Mouse (Mus musculus) testis, adult 2 months (tissue): Measurements from ENCODE around the gene Bad. TPM values are rescaled to one million over a fixed set of nuclear protein-coding genes. Genes with fewer than 3 reads are reported as not detected.

Source experiments
- H3K27ac ChIP-seq: fragments of 200-500 bp; 2 replicates; pipeline ENCODE4 v1.5.1; 2012; ENCODE audit warnings: low read depth, low read length; ENCODE audit not compliant: control insufficient read depth, insufficient read depth
- H3K27me3 ChIP-seq: fragments of 200-500 bp; 2 replicates; pipeline ENCODE4 v1.6.1; 2012; ENCODE audit warnings: mild to moderate bottlenecking, low read length, moderate library complexity; ENCODE audit not compliant: control insufficient read depth, insufficient read depth
- H3K36me3 ChIP-seq: fragments of 200-500 bp; 2 replicates; pipeline ENCODE4 v1.6.1; 2012; ENCODE audit warnings: mild to moderate bottlenecking, low read length; ENCODE audit not compliant: control insufficient read depth, insufficient read depth
- H3K4me1 ChIP-seq: fragments of 200-500 bp; 2 replicates; pipeline ENCODE4 v1.6.1; 2012; ENCODE audit warnings: low read length; ENCODE audit not compliant: control insufficient read depth, insufficient read depth
- H3K4me3 ChIP-seq: fragments of 200-500 bp; 2 replicates; pipeline ENCODE4 v1.5.1; 2012; ENCODE audit warnings: low read depth, mild to moderate bottlenecking, low read length, moderate library complexity, mixed read lengths; ENCODE audit not compliant: control insufficient read depth
- CTCF ChIP-seq: fragments of 200-500 bp; IDR thresholded peaks from 2 replicates; pipeline ENCODE4 v1.5.1; 2012; ENCODE audit warnings: low read depth, mild to moderate bottlenecking, inconsistent platforms, low read length, moderate library complexity; ENCODE audit not compliant: control insufficient read depth, insufficient read depth, insufficient replicate concordance
- POLR2A ChIP-seq: fragments of 200-500 bp; IDR thresholded peaks from 2 replicates; pipeline ENCODE4 v1.6.1; 2012; ENCODE audit warnings: low read depth, mild to moderate bottlenecking, inconsistent platforms, low read length, moderate library complexity; ENCODE audit not compliant: control insufficient read depth
- polyA plus RNA-seq: library from polyadenylated mRNA; depleted of rRNA; stranded (reverse); fragments of >200 nt; gene quantifications from 2 replicates; pipeline ENCODE4 v1.2.3, GENCODE M21; 2012

Bad gene
- polyA plus RNA-seq, 1 experiment: 78.8 TPM

DNA sequence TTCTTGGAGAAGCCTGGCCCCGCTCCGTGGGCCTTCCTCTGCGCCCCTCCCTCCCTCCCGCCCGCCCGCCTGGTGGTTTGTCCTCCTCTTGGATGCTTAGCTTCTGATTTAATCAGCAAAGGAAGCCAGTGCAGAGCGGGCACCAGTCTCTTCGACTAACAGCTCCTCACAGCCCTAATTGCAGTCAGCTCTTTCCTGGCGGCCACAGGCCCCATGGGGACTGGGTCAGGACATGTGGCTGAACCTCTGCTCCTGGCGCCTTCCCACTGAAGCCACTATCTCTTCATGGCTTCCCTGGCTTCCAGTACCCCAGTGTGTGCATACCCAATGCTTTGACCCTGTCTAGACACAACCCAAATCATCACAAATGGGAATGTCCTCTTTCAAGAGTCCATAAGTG is 14.8 kb downstream of the Bad start:
- H3K27ac ChIP-seq: no peak overlapping the region
- no peaks in the 10 kb centered on the region; the same call in 1 of the 2 replicates for H3K36me3 ChIP-seq
- no peaks in the 10 kb centered on the region for H3K27me3 ChIP-seq
- H3K4me3 ChIP-seq: no peak overlapping the region
- H3K4me1 ChIP-seq: peaks cover 10% of the 10 kb centered on the region
- TF ChIP-seq POLR2A (no peak), CTCF (no peak)

GRCm38 (mm10) chr19:6968491-6969271 is 27.0 kb downstream of the Bad start:
- Histone ChIP-seq H3K4me3 (peak overlapping the region; percentile 82), H3K27me3 (no peaks in the 10 kb centered on the region), H3K4me1 (peaks cover 24% of the 10 kb centered on the region), H3K36me3 (no peaks in the 10 kb centered on the region), H3K27ac (no peak overlapping the region)
- no peak for TF ChIP-seq POLR2A
- TF ChIP-seq CTCF: no peak

DNA sequence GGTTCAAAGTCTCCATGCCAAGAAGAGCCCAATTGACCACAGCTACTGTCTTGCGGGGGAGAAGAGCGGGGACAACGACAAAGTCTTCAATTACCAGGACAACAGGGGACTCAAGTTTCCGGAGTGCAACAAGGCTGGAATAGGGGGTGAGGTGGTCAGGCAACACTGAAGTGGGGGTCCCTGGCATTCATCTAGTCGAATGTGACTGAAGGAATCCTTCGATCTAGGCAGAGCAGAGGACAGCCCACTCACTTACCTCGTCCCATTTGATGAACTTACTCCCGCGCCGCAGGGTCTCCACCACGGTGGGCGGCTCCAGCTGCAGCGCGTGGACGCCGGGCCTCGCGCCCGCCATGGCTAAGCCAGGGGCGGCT is 27.6 kb downstream of the Bad start:
- TF ChIP-seq POLR2A (no peak), CTCF (no peak)
- peaks cover 24% of the 10 kb centered on the region for H3K4me1 ChIP-seq
- peak overlapping the region; percentile 82 for H3K4me3 ChIP-seq
- H3K27ac ChIP-seq: no peak overlapping the region
- H3K36me3 ChIP-seq: no peaks in the 10 kb centered on the region
- H3K27me3 ChIP-seq: no peaks in the 10 kb centered on the region

GRCm38 (mm10) chr19:6969665-6970381 is 28.2 kb downstream of the Bad start:
- no peaks in the 10 kb centered on the region for H3K36me3 ChIP-seq
- no peaks in the 10 kb centered on the region for H3K27me3 ChIP-seq
- no peak for TF ChIP-seq POLR2A
- peak; percentile 70 for TF ChIP-seq CTCF
- H3K4me3 ChIP-seq: peak overlapping the region; percentile 82
- H3K27ac ChIP-seq: no peak overlapping the region
- peaks cover 24% of the 10 kb centered on the region for H3K4me1 ChIP-seq

DNA sequence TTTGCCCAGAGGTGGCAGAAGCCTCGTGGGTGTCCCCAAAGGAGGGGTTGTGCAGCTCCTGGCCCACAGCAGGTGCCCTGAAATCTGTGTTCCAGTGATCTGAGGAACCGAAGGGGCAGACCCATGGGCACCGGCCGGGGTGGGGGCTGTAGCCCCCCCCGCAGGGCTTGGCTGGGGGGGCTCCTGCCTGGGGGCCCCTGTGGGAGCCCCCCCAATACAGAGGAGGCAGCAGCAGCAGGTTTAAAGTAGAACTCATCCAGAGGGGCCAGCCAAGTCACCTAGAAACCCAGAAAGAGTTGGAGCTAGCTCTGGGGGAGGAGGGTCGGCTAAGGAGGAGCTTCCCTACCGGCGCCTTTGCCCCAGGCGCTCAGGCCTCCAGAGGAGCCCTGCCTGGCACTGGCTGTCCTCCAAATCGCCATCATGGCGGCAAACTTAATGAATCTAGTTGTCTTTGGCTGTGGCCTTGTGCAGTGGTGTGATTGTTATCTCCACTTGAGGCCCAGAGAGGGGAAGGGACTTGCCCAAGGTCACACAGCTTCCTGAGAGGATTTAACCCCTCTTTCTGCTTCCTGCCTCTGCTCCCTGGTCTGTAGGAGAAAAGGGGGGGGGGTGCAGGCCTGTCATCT is 28.9 kb downstream of the Bad start:
- H3K4me3 ChIP-seq: no peak overlapping the region; the same call in 1 of the 2 replicates
- no peaks in the 10 kb centered on the region for H3K27me3 ChIP-seq
- peaks cover 24% of the 10 kb centered on the region for H3K4me1 ChIP-seq
- H3K36me3 ChIP-seq: no peaks in the 10 kb centered on the region
- TF ChIP-seq CTCF (no peak), POLR2A (no peak)
- H3K27ac ChIP-seq: no peak overlapping the region

DNA sequence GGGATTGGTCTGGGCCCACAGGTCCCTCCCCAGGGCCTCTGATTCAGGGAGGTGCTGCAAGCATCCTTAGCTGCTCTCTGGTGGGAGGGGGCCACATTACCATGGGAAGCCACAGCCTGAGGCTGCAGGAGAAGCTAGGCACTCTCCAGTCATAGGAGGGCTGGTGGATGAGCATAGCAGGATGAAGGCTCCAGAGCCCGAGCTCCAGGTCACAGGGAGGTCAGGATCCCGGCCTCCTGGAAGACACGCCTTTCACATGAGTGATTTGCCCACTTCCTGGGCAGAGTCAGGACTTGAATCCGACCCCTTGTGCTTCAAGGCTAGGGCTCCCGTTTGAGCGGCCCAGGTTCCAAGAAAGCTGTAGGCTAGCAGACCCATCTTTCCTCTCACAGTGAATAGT is 30.0 kb downstream of the Bad start:
- no peak overlapping the region for H3K4me3 ChIP-seq
- TF ChIP-seq POLR2A (no peak), CTCF (no peak)
- H3K27ac ChIP-seq: no peak overlapping the region
- H3K4me1 ChIP-seq: peaks cover 31% of the 10 kb centered on the region
- H3K36me3 ChIP-seq: no peaks in the 10 kb centered on the region
- H3K27me3 ChIP-seq: no peaks in the 10 kb centered on the region
